Mouse (Mus musculus): ENCODE measurements around the gene Ednra.
"Not testable (repeated sequence)": the region's sequence is repeated elsewhere in the genome, so short reads cannot be mapped to it uniquely, and the experiment has no call there.

Gene Ednra

GRCm38 (mm10) chr8:77717036-77717435 lies 7.2 kb downstream of the Ednra start:
- DNase-seq (ENCODE audit: low spot score), result no peak

- DNase-seq (ENCODE audit: low spot score), result no peak
These were observed 9.8 kb downstream of the Ednra start for GRCm38 (mm10) chr8:77714455-77714854.

GRCm38 (mm10) chr8:77713688-77714087 lies 10.6 kb downstream of the Ednra start:
- DNase-seq (ENCODE audit: low spot score), result no peak

GRCm38 (mm10) chr8:77704768-77705167 lies 19.5 kb downstream of the Ednra start:
- no peak for DNase-seq (ENCODE audit: low spot score)

GRCm38 (mm10) chr8:77698028-77698427 lies 26.2 kb downstream of the Ednra start:
- DNase-seq (ENCODE audit: low spot score), result no peak

- DNase-seq (ENCODE audit: low spot score), result no peak
These were observed 28.1 kb downstream of the Ednra start for GRCm38 (mm10) chr8:77696182-77696581.

GRCm38 (mm10) chr8:77695486-77696058 lies 28.7 kb downstream of the Ednra start:
- no peak for DNase-seq (ENCODE audit: low spot score)

- no peak for DNase-seq (ENCODE audit: low spot score)
These were observed 29.2 kb downstream of the Ednra start for GRCm38 (mm10) chr8:77695070-77695469.

GRCm38 (mm10) chr8:77694588-77694987 lies 29.7 kb downstream of the Ednra start:
- DNase-seq (ENCODE audit: low spot score), result no peak

GRCm38 (mm10) chr8:77689421-77690059 lies 34.7 kb downstream of the Ednra start:
- not testable (repeated sequence) for DNase-seq (ENCODE audit: low spot score)

- no peak for DNase-seq (ENCODE audit: low spot score)
These were observed 35.3 kb downstream of the Ednra start for GRCm38 (mm10) chr8:77688978-77689377.

GRCm38 (mm10) chr8:77684372-77684771 lies 39.9 kb downstream of the Ednra start:
- DNase-seq (ENCODE audit: low spot score), result no peak

GRCm38 (mm10) chr8:77683356-77684106 lies 40.7 kb downstream of the Ednra start:
- no peak for DNase-seq (ENCODE audit: low spot score)

GRCm38 (mm10) chr8:77682008-77682934 lies 42.0 kb downstream of the Ednra start:
- no peak for DNase-seq (ENCODE audit: low spot score)

- DNase-seq (ENCODE audit: low spot score), result no peak
These were observed 52.2 kb downstream of the Ednra start for GRCm38 (mm10) chr8:77672036-77672435.

GRCm38 (mm10) chr8:77670612-77671363 lies 53.5 kb downstream of the Ednra start:
- DNase-seq (ENCODE audit: low spot score), result no peak

- no peak for DNase-seq (ENCODE audit: low spot score)
These were observed 56.3 kb downstream of the Ednra start for GRCm38 (mm10) chr8:77667916-77668315.

GRCm38 (mm10) chr8:77664901-77665300 lies 59.4 kb downstream of the Ednra start:
- DNase-seq (ENCODE audit: low spot score), result no peak

GRCm38 (mm10) chr8:77659534-77660080 lies 64.7 kb downstream of the Ednra start:
- no peak for DNase-seq (ENCODE audit: low spot score)

- DNase-seq (ENCODE audit: low spot score), result no peak
These were observed 65.9 kb downstream of the Ednra start for GRCm38 (mm10) chr8:77658356-77658755.

- DNase-seq (ENCODE audit: low spot score), result no peak
These were observed 73.5 kb downstream of the Ednra start for GRCm38 (mm10) chr8:77650646-77651190.
